Mouse (Mus musculus) liver, adult 2 months (tissue): Measurements from ENCODE around the gene Fam183b. TPM values are rescaled to one million over a fixed set of nuclear protein-coding genes. Genes with fewer than 3 reads are reported as not detected.
A peak's percentile ranks its signal among the peaks of the same experiment; 100 is the strongest.
"Not testable (repeated sequence)": the region's sequence is repeated elsewhere in the genome, so short reads cannot be mapped to it uniquely, and the experiment has no call there.

Experiments used
- DNase-seq: peaks from one replicate; pipeline ENCODE4 v3.0.0-alpha.2; 2011; ENCODE audit warnings: low read depth, low spot score; ENCODE audit errors: extremely low read depth
- H3K27ac ChIP-seq: fragments of 200-500 bp; replicated peaks from 2 replicates; pipeline ENCODE4 v1.5.1; 2012; ENCODE audit warnings: low read depth, mild to moderate bottlenecking, control low read depth, inconsistent platforms, low read length; ENCODE audit not compliant: insufficient read depth
- H3K27me3 ChIP-seq: fragments of 200-500 bp; 2 replicates; pipeline ENCODE4 v1.6.1; 2012; ENCODE audit warnings: mild to moderate bottlenecking, moderate library complexity, low read length, inconsistent platforms; ENCODE audit not compliant: control insufficient read depth, insufficient read depth
- H3K36me3 ChIP-seq: fragments of 200-500 bp; 2 replicates; pipeline ENCODE4 v1.6.1; 2012; ENCODE audit warnings: low read length, inconsistent platforms; ENCODE audit not compliant: control insufficient read depth, insufficient read depth
- H3K4me1 ChIP-seq: fragments of 200-500 bp; 2 replicates; pipeline ENCODE4 v1.6.1; 2011; ENCODE audit warnings: low read length; ENCODE audit not compliant: control insufficient read depth, insufficient read depth
- H3K4me3 ChIP-seq: fragments of 200-500 bp; 2 replicates; pipeline ENCODE4 v1.5.1; 2011; ENCODE audit warnings: low read depth, mild to moderate bottlenecking, control low read depth, low read length, moderate library complexity; ENCODE audit not compliant: insufficient read depth
- H3K79me2 ChIP-seq: fragments of 200-500 bp; 2 replicates; pipeline ENCODE4 v1.6.1; 2012; ENCODE audit warnings: inconsistent platforms, mild to moderate bottlenecking, low read length, moderate library complexity; ENCODE audit not compliant: control insufficient read depth, insufficient read depth
- H3K9ac ChIP-seq: fragments of 200-500 bp; 2 replicates; pipeline ENCODE4 v1.6.1; 2012; ENCODE audit warnings: low read depth, mild to moderate bottlenecking, control low read depth, inconsistent platforms, low read length
- CTCF ChIP-seq: fragments of 200-500 bp; IDR thresholded peaks from 2 replicates; pipeline ENCODE4 v1.5.1; 2011; ENCODE audit warnings: low read depth, low read length, control low read depth
- POLR2A ChIP-seq: fragments of 200-500 bp; IDR thresholded peaks from 2 replicates; pipeline ENCODE4 v1.6.1; 2011; ENCODE audit warnings: low read length, control low read depth; ENCODE audit not compliant: insufficient read depth; ENCODE audit errors: extremely low read depth
- WGBS: fragments of 180-500 bp; shearing (Covaris S2); methylation state at CpG from one replicate; pipeline ENCODE4 v1.1.7; 2018; 5-methylcytosine and 5-hydroxymethylcytosine counted together
- polyA plus RNA-seq: library from polyadenylated mRNA; depleted of rRNA; stranded (reverse); fragments of >200 nt; gene quantifications from 2 replicates; pipeline ENCODE4 v1.2.3, GENCODE M21; 2012
- total RNA-seq: library from RNA; depleted of rRNA; stranded (reverse); fragments of >200 nt; gene quantifications from 2 replicates; pipeline ENCODE4 v1.2.3, GENCODE M21; 2014

Fam183b gene
- total and polyA plus RNA-seq, 2 experiments: not detected

GRCm38 (mm10) chr11:58829764-58830163 lies 28.0 kb upstream of the Fam183b start:
- Histone ChIP-seq H3K4me1 (no peaks in the 10 kb centered on the region), H3K27me3 (no peaks in the 10 kb centered on the region), H3K79me2 (no peaks in the 10 kb centered on the region), H3K4me3 (no peak overlapping the region), H3K9ac (no peak overlapping the region), H3K36me3 (no peaks in the 10 kb centered on the region), H3K27ac (no peak overlapping the region)
- no peak for DNase-seq
- no peak for TF ChIP-seq POLR2A
- TF ChIP-seq CTCF: no peak
- 70% methylated on average over 3 of the region's 3 CpGs for WGBS

DNA sequence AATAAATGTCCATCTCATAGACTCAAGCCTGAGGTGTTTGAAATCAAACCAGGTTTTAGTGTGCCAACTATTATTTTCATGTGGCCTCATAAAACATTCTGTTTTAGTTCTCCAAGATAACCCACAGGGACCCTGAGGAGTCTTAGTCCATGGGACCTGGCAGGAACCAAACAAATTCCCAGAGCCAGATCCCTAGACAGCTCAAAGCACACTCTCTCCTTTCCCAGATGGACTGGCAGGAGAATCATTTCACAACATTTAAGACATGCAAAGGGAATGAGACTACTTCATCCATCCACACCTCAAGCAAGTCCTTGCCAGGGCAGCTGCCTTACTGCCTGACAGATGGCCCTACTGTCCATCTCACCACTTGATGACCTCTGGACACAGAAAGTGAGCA lies 27.2 kb upstream of the Fam183b start, which contains the start of gene Olfr312:
Gene Olfr312, plus strand, starts transcription at position 301 of the 400 bp plus-strand sequence.
- not testable (repeated sequence) for H3K4me3 ChIP-seq, H3K79me2 ChIP-seq, DNase-seq, H3K27me3 ChIP-seq, H3K9ac ChIP-seq, H3K27ac ChIP-seq, H3K36me3 ChIP-seq, H3K4me1 ChIP-seq

GRCm38 (mm10) chr11:58815676-58816075 lies 13.9 kb upstream of the Fam183b start:
- H3K36me3 ChIP-seq: no peaks in the 10 kb centered on the region
- no peak for DNase-seq
- no peak for TF ChIP-seq POLR2A
- no peak for TF ChIP-seq CTCF
- H3K79me2 ChIP-seq: no peaks in the 10 kb centered on the region
- H3K27me3 ChIP-seq: no peaks in the 10 kb centered on the region
- no peaks in the 10 kb centered on the region for H3K4me1 ChIP-seq
- H3K4me3 ChIP-seq: no peak overlapping the region
- H3K9ac ChIP-seq: no peak overlapping the region
- no peak overlapping the region for H3K27ac ChIP-seq
- 79% methylated on average over 1 of the region's 1 CpGs for WGBS

GRCm38 (mm10) chr11:58814700-58815099 lies 12.9 kb upstream of the Fam183b start, which contains the start of gene Olfr313:
Gene Olfr313 (plus strand): TSS chr11:58815000.
- H3K4me3 ChIP-seq, H3K9ac ChIP-seq, H3K4me1 ChIP-seq, H3K36me3 ChIP-seq, H3K27ac ChIP-seq, DNase-seq, H3K79me2 ChIP-seq, H3K27me3 ChIP-seq: not testable (repeated sequence)
- WGBS: 62% methylated on average over 1 of the region's 1 CpGs

DNA sequence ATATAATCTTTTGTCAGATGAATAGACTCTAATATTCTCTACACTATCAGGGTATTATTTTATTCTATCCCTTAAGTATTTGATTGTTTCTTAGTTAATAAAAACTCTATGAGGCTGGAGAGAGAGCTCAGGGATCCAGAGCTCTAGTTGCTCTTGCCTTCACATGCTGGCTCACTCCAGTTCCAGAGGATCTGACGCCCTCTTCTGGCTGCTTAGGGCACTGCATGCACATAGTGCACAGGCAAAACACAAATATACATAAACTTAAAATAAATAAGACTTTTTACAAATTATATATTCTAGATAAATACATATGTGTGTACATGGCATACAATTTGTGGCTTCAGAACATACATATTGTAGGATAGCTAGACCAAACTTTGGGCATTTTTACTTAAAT lies 10.2 kb upstream of the Fam183b start:
- Histone ChIP-seq H3K9ac (no peak overlapping the region), H3K27ac (no peak overlapping the region), H3K36me3 (no peaks in the 10 kb centered on the region), H3K4me1 (no peaks in the 10 kb centered on the region), H3K4me3 (no peak overlapping the region), H3K79me2 (no peaks in the 10 kb centered on the region), H3K27me3 (no peaks in the 10 kb centered on the region)
- no peak for DNase-seq
- 24% methylated on average over 1 of the region's 1 CpGs for WGBS
- TF ChIP-seq CTCF (peak; percentile 64), POLR2A (no peak)

- Histone ChIP-seq H3K4me1 (peaks cover 7% of the 10 kb centered on the region), H3K9ac (no peak overlapping the region), H3K36me3 (no peaks in the 10 kb centered on the region), H3K79me2 (no peaks in the 10 kb centered on the region), H3K27ac (no peak overlapping the region), H3K27me3 (no peaks in the 10 kb centered on the region), H3K4me3 (no peak overlapping the region)
- WGBS: 17% methylated on average over 2 of the region's 2 CpGs
- TF ChIP-seq CTCF (no peak), POLR2A (no peak)
- peak; percentile 6 for DNase-seq
Observed at GRCm38 (mm10) chr11:58804393-58804792, 2.6 kb upstream of the Fam183b start.

DNA sequence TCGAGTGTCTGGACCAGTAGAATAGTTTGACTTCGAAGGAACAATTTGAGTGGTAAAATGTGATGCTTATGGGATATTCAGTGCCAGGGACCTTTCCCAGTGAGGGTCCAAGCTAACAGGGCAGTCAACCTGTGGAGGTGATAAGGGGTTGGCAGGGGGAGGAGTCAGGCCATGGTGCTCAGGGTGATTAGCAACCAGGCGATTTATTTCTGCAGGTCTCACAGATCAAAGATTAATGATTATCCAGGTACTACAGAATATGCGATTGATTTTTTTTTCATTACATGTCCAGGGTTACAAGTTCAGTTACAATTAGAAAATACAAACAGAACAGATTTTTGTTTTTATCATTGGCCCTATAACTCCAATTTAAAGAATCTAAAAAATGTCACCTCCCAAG lies 2.1 kb upstream of the Fam183b start:
- no peak overlapping the region for H3K4me3 ChIP-seq
- no peak overlapping the region for H3K27ac ChIP-seq
- 38% methylated on average over 4 of the region's 4 CpGs for WGBS
- TF ChIP-seq CTCF (no peak), POLR2A (no peak)
- H3K79me2 ChIP-seq: no peaks in the 10 kb centered on the region
- no peaks in the 10 kb centered on the region for H3K27me3 ChIP-seq
- H3K9ac ChIP-seq: no peak overlapping the region
- H3K4me1 ChIP-seq: peaks cover 7% of the 10 kb centered on the region
- peak; percentile 81 for DNase-seq
- H3K36me3 ChIP-seq: no peaks in the 10 kb centered on the region
